Mouse (Mus musculus) lung, embryonic 16.5 days (tissue): ENCODE data around the gene Hsf5. TPM values are rescaled to one million over a fixed set of nuclear protein-coding genes. Genes with fewer than 3 reads are reported as not detected.

Experiments used
- ATAC-seq: fragments of 200-750 bp; cut with Nextera tagmentation; 2 replicates; pipeline ENCODE4 v1.8.0; 2017; ENCODE audit warnings: low read depth, mild to moderate bottlenecking, moderate library complexity
- H3K27ac ChIP-seq: fragments of 300-500 bp; sonication (generic); 2 replicates; pipeline ENCODE4 v1.5.1; 2014; ENCODE audit warnings: mild to moderate bottlenecking, control low read depth, low read length
- H3K27me3 ChIP-seq: fragments of 300-500 bp; sonication (generic); 2 replicates; pipeline ENCODE4 v1.6.1; 2014; ENCODE audit warnings: low read depth, low read length, mixed read lengths; ENCODE audit not compliant: control insufficient read depth, insufficient read depth
- H3K36me3 ChIP-seq: fragments of 300-500 bp; sonication (generic); 2 replicates; pipeline ENCODE4 v1.6.1; 2014; ENCODE audit warnings: low read length; ENCODE audit not compliant: control insufficient read depth, insufficient read depth
- H3K4me1 ChIP-seq: fragments of 300-500 bp; sonication (generic); replicated peaks from 2 replicates; pipeline ENCODE4 v1.6.1; 2014; ENCODE audit warnings: low read length, mixed read lengths; ENCODE audit not compliant: control insufficient read depth, insufficient read depth
- H3K4me2 ChIP-seq: fragments of 300-500 bp; sonication (generic); 2 replicates; pipeline ENCODE4 v1.6.1; 2014; ENCODE audit warnings: low read depth, low read length, control low read depth
- H3K4me3 ChIP-seq: fragments of 300-500 bp; sonication (generic); 2 replicates; pipeline ENCODE4 v1.5.1; 2014; ENCODE audit warnings: mild to moderate bottlenecking, low read length, control low read depth
- H3K9ac ChIP-seq: fragments of 300-500 bp; sonication (generic); 2 replicates; pipeline ENCODE4 v1.6.1; 2014; ENCODE audit warnings: low read length, control low read depth
- H3K9me3 ChIP-seq: fragments of 300-500 bp; sonication (generic); 2 replicates; pipeline ENCODE4 v1.6.1; 2016; ENCODE audit warnings: low read length; ENCODE audit not compliant: control insufficient read depth
- WGBS: fragments of 180-500 bp; shearing (Covaris S2); extraction: QIAGEN DNeasy Blood & Tissue Kit; methylation state at CpG from one replicate; pipeline ENCODE4 v1.1.7; 2014; 5-methylcytosine and 5-hydroxymethylcytosine counted together
- polyA plus RNA-seq: library from polyadenylated mRNA; unstranded; fragments of >200 nt; fragmentation: Nextera tagmentation; extraction: Ambion mirVana; gene quantifications from 2 replicates; pipeline ENCODE4 v1.2.1, GENCODE M21; 2015

Gene Hsf5
- polyA plus RNA-seq, 1 experiment from 2014 or later = 0.25 TPM

- Histone ChIP-seq H3K4me2 (no peak overlapping the region), H3K9me3 (no peaks in the 10 kb centered on the region), H3K27ac (no peak overlapping the region), H3K9ac (no peak overlapping the region), H3K36me3 (no peaks in the 10 kb centered on the region), H3K4me1 (peaks cover 6% of the 10 kb centered on the region), H3K4me3 (no peak overlapping the region), H3K27me3 (no peaks in the 10 kb centered on the region)
- WGBS = 79% methylated on average over 5 of the region's 5 CpGs
- ATAC-seq = no peak
Measured at GRCm38 (mm10) chr11:87703654-87704053, 86.7 kb downstream of the Hsf5 start.

- peaks cover 6% of the 10 kb centered on the region for H3K4me1 ChIP-seq
- H3K36me3 ChIP-seq = no peaks in the 10 kb centered on the region
- H3K9me3 ChIP-seq = no peaks in the 10 kb centered on the region
- ATAC-seq = no peak
- WGBS = 59% methylated on average over 9 of the region's 9 CpGs
- H3K4me2 ChIP-seq = no peak overlapping the region
- H3K9ac ChIP-seq = no peak overlapping the region
- H3K27ac ChIP-seq = no peak overlapping the region
- H3K27me3 ChIP-seq = no peaks in the 10 kb centered on the region
- no peak overlapping the region for H3K4me3 ChIP-seq
Measured at GRCm38 (mm10) chr11:87704289-87704688, 87.3 kb downstream of the Hsf5 start.

- no peaks in the 10 kb centered on the region for H3K36me3 ChIP-seq
Measured at GRCm38 (mm10) chr11:87707570-87707969, 90.6 kb downstream of the Hsf5 start.

GRCm38 (mm10) chr11:87708979-87709378 is 92.0 kb downstream of the Hsf5 start:
- Histone ChIP-seq H3K4me3 (peak overlapping the region; percentile 43), H3K27ac (peak overlapping the region; percentile 82), H3K9ac (peak overlapping the region; percentile 43), H3K9me3 (no peaks in the 10 kb centered on the region), H3K4me1 (peaks cover 15% of the 10 kb centered on the region; the same call in 1 of the 2 replicates), H3K27me3 (no peaks in the 10 kb centered on the region), H3K36me3 (no peaks in the 10 kb centered on the region), H3K4me2 (peak overlapping the region; percentile 54)
- WGBS = 63% methylated on average over 5 of the region's 5 CpGs
- no peak for ATAC-seq

More at GRCm38 (mm10) chr11:87707570-87707969, 90.6 kb downstream of the Hsf5 start:
- Histone ChIP-seq H3K27me3 (no peaks in the 10 kb centered on the region), H3K9ac (no peak overlapping the region), H3K4me3 (no peak overlapping the region), H3K4me2 (no peak overlapping the region), H3K9me3 (no peaks in the 10 kb centered on the region), H3K27ac (no peak overlapping the region), H3K4me1 (peaks cover 15% of the 10 kb centered on the region; the same call in 1 of the 2 replicates)
- 40% methylated on average over 8 of the region's 8 CpGs for WGBS
- no peak for ATAC-seq

Other genes with a start within 250 kb of the Hsf5 start
- gene Rad51c, start 212.2 kb upstream of the Hsf5 start, polyA plus RNA-seq = 8.4 and 9.4 TPM in 2 replicates
- 0.52 and 0.62 TPM in 2 replicates for gene Tex14, start 212.1 kb upstream of the Hsf5 start, polyA plus RNA-seq
- not detected in 2 replicates for gene Gm11492, start 50.5 kb upstream of the Hsf5 start, polyA plus RNA-seq
- 96.9 and 111 TPM in 2 replicates for gene Sept4, start 48.3 kb upstream of the Hsf5 start, polyA plus RNA-seq
- gene Mtmr4, start 25.0 kb upstream of the Hsf5 start, polyA plus RNA-seq = 33.5 and 33.9 TPM in 2 replicates
- gene Rnf43, start 45.6 kb downstream of the Hsf5 start, polyA plus RNA-seq = 15.8 and 16.5 TPM in 2 replicates
- 143 and 167 TPM in 2 replicates for gene Supt4a, start 120.4 kb downstream of the Hsf5 start, polyA plus RNA-seq
- 1.6 and 2.3 TPM in 2 replicates for gene Tspoap1, start 143.4 kb downstream of the Hsf5 start, polyA plus RNA-seq
- gene Mpo, start 176.4 kb downstream of the Hsf5 start, polyA plus RNA-seq = 0.64 and 3.4 TPM in 2 replicates
- 0.23 TPM in 1 of 2 replicates, not detected in the other for gene Lpo, start 211.1 kb downstream of the Hsf5 start, polyA plus RNA-seq
- gene Mks1, start 236.1 kb downstream of the Hsf5 start, polyA plus RNA-seq = 14.7 and 15.5 TPM in 2 replicates